Mouse (Mus musculus) left cerebral cortex, adult 9 months (tissue): ENCODE measurements around the gene Mrpl4.

ENCODE experiments used
- DNase-seq, 2 experiments: peaks; one replicate each; pipeline ENCODE4 v3.0.0; 2022; ENCODE audit warnings: low spot score in 2 of 2

The Mrpl4 gene

GRCm38 (mm10) chr9:21017177-21017575, 14.6 kb downstream of the Mrpl4 start:
- DNase-seq = no peak

- DNase-seq = no peak
These were observed 16.1 kb downstream of the Mrpl4 start for GRCm38 (mm10) chr9:21018600-21018999.

DNA sequence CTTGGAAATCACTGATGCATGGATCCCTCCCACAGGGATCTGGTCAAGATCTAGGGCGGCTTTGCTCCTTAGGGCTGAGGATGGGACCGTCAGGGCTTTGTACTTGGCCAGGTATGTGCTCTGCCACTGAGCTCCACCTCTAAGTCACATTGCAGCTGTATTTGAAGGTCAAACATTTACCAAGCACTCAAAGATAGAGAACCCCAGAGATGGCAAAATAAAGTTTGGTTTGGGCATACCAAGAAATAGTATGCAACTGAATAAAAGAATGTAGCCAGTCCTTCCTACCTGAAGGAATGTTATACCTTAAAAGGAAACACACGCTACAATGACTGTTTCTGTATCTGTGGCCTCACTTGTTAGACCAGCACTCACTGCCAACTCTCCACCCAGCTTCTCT, 18.8 kb downstream of the Mrpl4 start:
- DNase-seq = no peak

GRCm38 (mm10) chr9:21022288-21022687, 19.8 kb downstream of the Mrpl4 start:
- no peak for DNase-seq

DNA sequence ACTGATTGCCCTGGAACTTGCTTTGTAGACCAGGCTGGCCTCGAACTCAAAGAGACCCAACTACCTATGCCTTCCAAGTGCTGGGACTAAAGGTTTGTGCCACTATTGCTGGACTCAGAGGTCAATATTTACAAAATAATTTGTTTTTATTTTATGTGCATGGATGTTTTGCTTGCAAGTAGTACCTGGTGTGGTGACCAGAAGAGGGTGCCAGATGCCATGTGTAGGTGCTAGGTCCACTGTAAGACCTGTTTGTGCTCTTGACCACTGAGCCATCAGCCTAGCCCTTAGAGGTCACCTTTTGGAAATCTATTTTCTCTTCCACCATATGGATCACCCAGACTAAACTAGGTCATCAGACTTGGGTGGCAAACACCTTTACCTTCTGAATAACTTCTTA, 20.2 kb downstream of the Mrpl4 start:
- no peak for DNase-seq

- no peak for DNase-seq
These were observed 22.8 kb downstream of the Mrpl4 start for GRCm38 (mm10) chr9:21025258-21025810.

- no peak for DNase-seq
These were observed 24.3 kb downstream of the Mrpl4 start for GRCm38 (mm10) chr9:21026849-21027248.

DNA sequence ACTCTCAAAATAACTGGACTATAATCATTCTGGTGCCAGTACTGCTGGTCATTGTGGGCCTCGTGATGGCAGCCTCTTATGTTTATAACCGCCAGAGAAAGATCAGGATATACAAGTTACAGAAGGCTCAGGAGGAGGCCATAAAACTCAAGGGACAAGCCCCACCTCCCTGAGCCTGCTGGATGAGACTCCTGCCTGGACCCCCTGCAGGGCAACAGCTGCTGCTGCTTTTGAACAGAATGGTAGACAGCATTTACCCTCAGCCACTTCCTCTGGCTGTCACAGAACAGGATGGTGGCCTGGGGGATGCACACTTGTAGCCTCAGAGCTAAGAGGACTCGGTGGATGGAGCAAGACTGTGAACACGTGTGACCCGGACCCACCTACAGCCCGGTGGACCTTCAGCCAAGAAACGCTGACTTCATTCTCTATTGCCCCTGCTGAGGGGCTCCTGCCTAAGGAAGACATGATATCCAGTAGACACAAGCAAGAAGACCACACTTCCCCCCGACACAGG, 25.3 kb downstream of the Mrpl4 start:
- no peak for DNase-seq

DNA sequence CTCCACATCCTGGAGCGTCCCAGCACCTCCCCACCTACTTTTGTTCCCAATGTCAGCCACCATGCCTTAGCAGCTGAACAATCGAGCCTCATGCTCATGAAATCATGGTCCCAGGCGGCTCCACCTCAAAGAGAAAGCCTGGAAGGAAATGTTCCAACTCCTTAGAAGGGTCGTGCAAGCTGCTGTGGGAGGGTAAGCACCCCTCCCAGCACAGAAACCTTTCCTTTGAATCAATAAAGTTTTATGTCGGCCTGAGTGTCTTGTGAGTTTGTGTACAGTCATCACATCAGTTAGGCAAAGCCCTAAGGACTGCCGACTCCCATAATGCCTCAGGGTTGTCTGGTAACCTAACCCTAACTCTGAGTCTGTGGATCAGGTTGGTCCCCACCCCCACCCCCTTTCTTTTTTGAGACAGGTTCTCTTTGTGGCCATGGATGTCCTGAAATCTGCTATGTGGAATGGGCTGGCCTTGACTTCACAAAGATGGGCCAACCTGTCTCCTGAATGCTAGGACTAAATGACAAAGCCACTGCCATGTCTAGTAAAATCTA, 26.1 kb downstream of the Mrpl4 start:
- DNase-seq = no peak

GRCm38 (mm10) chr9:21029291-21030054, 26.9 kb downstream of the Mrpl4 start, which contains the start of gene Icam4:
Icam4 (plus strand) TSS chr9:21029373.
- DNase-seq = peak in 1 of 2 experiments; percentile 80

- no peak for DNase-seq
These were observed 27.6 kb downstream of the Mrpl4 start for GRCm38 (mm10) chr9:21030055-21030600.

DNA sequence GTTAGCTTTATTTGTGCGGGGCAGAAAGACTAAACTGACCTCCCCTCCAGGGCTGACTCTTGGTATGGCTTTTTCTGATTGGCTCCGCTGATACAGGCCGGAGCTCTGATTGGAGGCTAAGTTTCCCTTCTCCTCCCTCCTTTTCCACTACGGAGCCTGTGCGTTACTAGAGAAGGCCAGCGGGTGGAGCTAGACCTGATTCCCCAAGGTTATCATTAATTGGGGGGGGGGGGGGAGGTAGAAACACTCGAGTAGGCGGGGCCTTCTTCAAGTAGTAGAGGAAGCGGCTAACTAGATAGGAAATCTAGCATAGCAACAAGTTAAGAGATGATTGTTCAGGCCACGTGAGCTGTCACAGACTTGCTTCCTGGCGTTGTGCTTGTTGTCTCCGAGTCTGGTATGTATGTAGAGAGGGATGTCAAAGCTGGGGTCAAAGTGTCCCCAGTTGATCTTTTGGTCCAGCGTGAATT, 28.3 kb downstream of the Mrpl4 start:
- DNase-seq = peak; percentile 74 to 92

DNA sequence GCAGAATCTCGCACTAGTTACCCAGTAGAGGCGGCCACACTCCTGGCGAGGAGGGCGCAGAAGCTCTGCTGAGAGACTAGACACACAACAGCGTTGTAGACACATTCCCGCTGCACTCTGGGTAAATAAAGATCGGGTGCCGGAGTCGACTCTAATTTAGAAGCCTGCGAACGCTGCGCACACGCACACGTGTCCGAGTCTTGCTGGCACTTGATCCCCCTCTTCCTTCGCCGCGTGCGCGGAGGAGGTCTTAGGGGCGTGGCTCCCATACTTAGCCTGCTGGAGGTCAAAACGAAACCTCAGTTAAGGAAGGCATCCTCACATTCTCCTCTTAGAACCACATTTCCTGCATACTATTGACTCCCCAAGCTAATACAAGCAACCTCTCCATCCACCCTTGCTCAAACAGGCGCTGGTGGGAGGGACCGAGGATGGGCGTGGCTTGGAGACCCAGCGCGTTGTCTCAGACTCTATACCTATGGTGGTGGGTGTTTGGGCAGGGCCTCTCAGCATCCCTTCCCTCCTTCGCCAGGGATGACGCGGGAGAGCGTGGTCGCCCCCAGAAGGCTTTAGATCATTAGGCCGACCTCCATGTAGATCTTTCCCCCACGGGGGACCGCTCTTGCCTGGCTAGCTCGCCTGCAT, 28.8 kb downstream of the Mrpl4 start:
- DNase-seq = peak; percentile 87

- peak; percentile 83 to 87 for DNase-seq
These were observed 29.4 kb downstream of the Mrpl4 start, which contains the start of gene Icam5 for GRCm38 (mm10) chr9:21031896-21032351. Icam5 (plus strand) TSS chr9:21032073.

DNA sequence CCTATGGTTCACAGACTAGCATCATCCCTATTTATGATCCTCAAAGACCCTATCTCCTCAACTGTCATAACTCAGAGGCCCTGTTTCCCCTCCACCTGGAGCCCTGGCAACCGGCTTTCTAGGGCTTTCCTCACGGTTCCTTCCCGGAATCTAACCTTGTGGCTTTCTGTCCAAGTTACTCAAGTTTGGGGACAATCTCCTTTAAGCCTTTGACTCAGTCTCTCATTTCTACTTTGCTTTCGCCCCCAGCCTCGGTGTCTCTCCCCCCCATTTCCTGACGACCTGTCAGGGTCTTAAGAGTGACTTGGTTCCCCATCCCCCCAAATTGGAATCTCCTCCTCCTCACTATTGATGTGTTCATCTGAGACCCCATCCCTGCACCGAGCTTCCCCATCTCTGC, 30.0 kb downstream of the Mrpl4 start:
- DNase-seq = no peak

GRCm38 (mm10) chr9:21033136-21033535, 30.6 kb downstream of the Mrpl4 start:
- DNase-seq = peak in 1 of 2 experiments; percentile 74

GRCm38 (mm10) chr9:21034481-21035085, 32.0 kb downstream of the Mrpl4 start:
- DNase-seq = no peak

DNA sequence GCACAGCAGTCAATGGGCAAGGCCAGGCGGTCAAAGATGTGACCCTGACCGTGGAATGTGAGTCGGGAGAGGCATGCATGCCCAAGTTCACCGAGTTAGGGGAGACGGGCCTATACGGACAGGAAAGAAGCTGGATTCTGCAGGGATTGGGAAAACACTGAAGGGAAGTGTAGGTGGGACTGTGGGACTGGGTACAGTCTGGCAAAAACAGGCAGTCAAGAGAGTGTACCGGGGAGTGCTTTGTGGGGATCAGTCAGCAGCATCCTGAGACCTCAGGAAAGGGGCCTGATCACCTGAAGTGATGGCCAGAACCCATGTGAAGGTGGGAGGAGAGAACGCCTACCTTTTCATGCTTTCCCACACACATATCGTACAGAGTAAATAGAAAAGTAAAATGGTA, 33.0 kb downstream of the Mrpl4 start:
- peak in 1 of 2 experiments; percentile 18 for DNase-seq

DNA sequence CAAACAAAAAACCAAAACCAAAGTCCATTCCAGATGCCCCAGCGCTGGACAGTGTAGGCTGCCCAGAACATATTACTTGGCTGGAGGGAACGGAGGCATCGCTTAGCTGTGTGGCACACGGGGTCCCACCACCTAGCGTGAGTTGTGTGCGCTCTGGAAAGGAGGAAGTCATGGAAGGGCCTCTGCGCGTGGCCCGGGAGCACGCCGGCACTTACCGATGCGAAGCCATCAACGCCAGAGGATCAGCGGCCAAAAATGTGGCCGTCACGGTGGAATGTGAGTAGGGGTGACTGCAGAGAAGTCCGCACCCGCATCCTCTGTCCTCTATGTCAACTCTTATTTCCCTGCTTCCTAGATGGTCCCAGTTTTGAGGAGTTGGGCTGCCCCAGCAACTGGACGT, 33.6 kb downstream of the Mrpl4 start:
- DNase-seq = peak in 1 of 2 experiments; percentile 5

GRCm38 (mm10) chr9:21036666-21037065, 34.1 kb downstream of the Mrpl4 start:
- DNase-seq = peak in 1 of 2 experiments; percentile 25

DNA sequence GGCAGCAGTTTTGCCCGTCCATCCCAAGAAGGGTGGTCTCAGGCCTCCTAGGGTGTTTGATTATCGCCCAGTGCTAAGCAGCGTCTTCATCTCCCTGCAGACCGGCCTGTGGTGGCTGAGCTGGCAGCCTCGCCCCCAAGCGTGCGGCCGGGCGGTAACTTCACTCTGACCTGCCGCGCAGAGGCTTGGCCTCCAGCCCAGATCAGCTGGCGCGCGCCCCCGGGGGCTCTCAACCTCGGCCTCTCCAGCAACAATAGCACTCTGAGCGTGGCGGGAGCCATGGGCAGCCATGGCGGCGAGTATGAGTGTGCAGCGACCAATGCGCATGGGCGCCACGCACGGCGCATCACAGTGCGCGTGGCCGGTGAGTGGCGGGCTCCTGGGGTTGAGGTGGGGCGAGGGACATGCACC, 34.9 kb downstream of the Mrpl4 start:
- peak in 1 of 2 experiments; percentile 29 for DNase-seq
